Mouse (Mus musculus): ENCODE measurements around the gene Olfr1102.

Olfr1102 gene

DNA sequence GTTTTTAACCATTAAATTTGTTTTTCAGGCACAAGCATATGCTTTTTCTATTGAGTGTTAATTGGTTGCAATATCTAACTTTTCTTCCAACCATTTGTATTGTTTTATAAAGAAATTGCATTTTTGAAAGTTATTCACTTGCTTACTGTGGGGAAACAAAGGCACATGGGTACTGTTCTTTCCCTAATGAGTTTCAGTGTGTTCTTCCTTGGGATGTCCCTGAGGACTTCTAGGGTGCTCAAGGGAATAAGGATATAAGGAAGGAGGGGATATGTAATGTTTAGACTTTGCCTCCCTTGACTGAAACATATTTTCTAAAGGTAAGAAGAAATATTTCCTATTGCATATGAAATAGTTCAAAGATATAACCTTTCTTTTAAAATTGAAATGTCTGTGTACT, at the start of gene Olfr1102:
Gene Olfr1102 (plus strand): TSS at position 301 of the 400 bp plus-strand sequence.

DNA sequence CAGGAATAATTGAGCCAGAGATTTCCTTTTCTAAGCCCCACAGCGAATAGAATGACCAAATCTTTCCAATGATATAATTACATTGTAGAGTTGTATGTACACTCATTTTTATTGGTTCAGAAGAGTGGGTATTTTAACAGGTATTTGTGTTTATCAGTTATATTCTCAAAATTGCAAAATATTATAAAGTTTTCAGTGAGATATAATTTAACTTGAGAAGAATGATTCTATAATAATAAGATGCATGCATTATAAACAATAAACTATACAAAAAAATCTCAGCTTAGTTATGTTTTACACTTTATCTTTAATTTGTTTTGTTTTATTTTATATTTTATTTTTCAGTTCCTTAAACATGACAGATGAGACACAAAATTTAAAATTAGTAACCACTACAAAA, 37.6 kb upstream of the Olfr1102 start, which contains the start of gene Olfr1099:
Gene Olfr1099 (minus strand): TSS at position 101 of the 400 bp plus-strand sequence.
- 81% methylated on average over 1 of the region's 1 CpGs for WGBS

GRCm38 (mm10) chr2:86979854-86980253, 18.3 kb upstream of the Olfr1102 start, which contains the start of gene Olfr1100:
Olfr1100 (minus strand) TSS chr2:86979954.
- WGBS = 79% methylated on average over 3 of the region's 3 CpGs

DNA sequence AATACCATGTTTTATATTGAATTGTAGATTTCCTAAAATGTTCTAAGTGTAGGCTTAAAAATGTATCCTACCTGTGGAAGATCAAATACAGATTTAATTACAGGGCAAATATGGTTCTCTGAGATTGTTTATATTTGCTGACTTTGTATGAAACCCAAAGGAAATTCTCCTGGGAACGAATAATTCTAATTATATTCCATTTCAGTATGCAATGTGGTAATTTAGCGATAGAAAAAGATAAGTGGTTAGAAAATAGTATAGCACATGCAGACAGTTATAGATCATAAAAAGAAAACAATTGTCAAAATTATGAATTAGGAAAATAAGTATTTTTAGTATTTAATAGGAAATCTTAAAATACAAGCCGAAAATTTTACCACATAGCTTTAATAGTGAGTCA, 7.1 kb upstream of the Olfr1102 start, which contains the start of gene Olfr1101:
Gene Olfr1101 (minus strand): TSS at position 101 of the 400 bp plus-strand sequence.
- 68% methylated on average over 3 of the region's 3 CpGs for WGBS

- 82% methylated on average over 1 of the region's 1 CpGs for WGBS
Measured at GRCm38 (mm10) chr2:87026980-87027379, 28.8 kb downstream of the Olfr1102 start, which contains the start of gene Olfr1104. Olfr1104 (minus strand) TSS chr2:87027080.

DNA sequence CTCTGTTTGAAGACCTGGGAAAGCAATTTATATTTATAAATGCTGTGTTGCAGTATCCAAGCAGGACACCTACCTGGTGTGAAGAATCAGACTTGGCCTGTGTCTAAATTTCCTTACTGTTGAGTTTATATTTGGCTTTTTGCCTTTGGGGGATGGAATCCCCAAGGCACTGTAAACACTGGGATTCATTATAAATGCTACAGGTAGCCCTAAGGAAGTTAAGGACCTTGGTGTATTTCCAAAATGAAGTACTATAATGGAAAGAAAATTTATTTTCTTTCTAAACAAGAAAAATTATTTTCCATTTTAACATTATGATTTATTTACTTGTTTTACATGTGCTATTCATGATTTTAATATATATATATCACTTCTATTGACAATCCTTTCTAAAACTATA, 38.2 kb downstream of the Olfr1102 start, which contains the start of gene Olfr1105:
Gene Olfr1105 (minus strand): TSS at position 101 of the 400 bp plus-strand sequence.

DNA sequence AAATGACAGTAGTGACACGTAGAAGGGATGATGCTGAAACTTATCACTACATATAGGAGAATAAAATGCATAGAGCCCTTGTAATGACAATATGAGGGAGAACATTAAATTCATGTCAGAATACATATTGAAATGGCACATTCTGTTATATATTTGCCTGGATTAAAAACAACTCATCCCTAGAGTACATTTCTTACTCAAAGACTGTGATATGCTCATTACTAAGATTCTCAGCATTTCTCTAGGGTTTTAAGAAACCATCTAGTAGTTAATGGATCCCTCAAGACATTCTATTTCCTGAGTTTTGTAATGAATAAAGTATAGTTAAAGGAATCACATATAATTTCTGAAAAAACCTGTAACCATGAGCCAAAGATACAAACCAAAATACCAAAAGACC, 54.0 kb downstream of the Olfr1102 start, which contains the start of gene Olfr1106:
Gene Olfr1106 (minus strand): TSS at position 101 of the 400 bp plus-strand sequence.
- 62% methylated on average over 1 of the region's 1 CpGs for WGBS

Measured in cerebral cortex, adult 2 months (tissue).